Mouse (Mus musculus) G1E (cell line): ENCODE data around the gene Zfp672.

ENCODE experiments used
- CTCF ChIP-seq: IDR thresholded peaks from 2 replicates; pipeline ENCODE4 v1.5.1; 2012; ENCODE audit warnings: low read depth, low read length, inconsistent platforms, mixed read lengths
- GATA1 ChIP-seq: IDR thresholded peaks from 2 replicates; pipeline ENCODE4 v1.6.1; 2012; ENCODE audit warnings: borderline replicate concordance, low read length, inconsistent platforms, mixed read lengths
- TAL1 ChIP-seq: conservative IDR thresholded peaks from 2 replicates; pipeline ENCODE4 v1.6.1; 2012; ENCODE audit warnings: low read depth, low read length, inconsistent platforms, mixed read lengths

DNA sequence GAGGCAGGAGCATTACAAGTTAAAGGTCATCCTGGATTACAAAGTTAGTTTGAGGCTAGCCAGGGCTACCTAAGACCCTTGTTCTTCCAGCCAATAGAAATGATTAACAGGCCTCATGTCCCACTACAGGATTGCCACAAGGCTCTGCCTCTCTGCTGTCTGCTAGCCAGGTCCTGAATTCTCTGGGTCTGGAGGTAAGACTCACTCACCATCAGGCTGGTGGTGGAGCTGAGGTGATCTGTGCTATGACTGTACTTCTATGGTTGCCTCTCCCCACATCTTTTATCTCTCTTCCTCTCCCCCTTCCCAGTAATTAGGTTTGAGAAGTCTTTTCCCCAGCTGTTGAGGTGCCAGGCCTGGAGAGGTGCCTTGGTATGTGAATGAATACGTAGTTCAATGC is 49.4 kb upstream of the Zfp672 start:
- no peak for TF ChIP-seq CTCF
- TF ChIP-seq TAL1 = 0 out of 2 replicates have a peak, but pooled peaks have one; percentile 24
- no peak for TF ChIP-seq GATA1
